Mouse (Mus musculus) adrenal gland, postnatal 4 days (tissue): Measurements from ENCODE around the gene Cdh23. TPM values are rescaled to one million over a fixed set of nuclear protein-coding genes. Genes with fewer than 3 reads are reported as not detected.

Experiments used
- DNase-seq, 2 experiments: peaks; one replicate each; pipeline ENCODE4 v3.0.0; 2021 to 2022; ENCODE audit warnings: low spot score in 2 of 2, mixed read lengths in 2 of 2
- total RNA-seq, 2 experiments: library from RNA; stranded (reverse); gene quantifications; 2 replicates each; pipeline ENCODE4 v1.2.3; 2021

Gene Cdh23
- total RNA-seq, 2 experiments from 2014 or later = 1.5 to 2.2 TPM

DNA sequence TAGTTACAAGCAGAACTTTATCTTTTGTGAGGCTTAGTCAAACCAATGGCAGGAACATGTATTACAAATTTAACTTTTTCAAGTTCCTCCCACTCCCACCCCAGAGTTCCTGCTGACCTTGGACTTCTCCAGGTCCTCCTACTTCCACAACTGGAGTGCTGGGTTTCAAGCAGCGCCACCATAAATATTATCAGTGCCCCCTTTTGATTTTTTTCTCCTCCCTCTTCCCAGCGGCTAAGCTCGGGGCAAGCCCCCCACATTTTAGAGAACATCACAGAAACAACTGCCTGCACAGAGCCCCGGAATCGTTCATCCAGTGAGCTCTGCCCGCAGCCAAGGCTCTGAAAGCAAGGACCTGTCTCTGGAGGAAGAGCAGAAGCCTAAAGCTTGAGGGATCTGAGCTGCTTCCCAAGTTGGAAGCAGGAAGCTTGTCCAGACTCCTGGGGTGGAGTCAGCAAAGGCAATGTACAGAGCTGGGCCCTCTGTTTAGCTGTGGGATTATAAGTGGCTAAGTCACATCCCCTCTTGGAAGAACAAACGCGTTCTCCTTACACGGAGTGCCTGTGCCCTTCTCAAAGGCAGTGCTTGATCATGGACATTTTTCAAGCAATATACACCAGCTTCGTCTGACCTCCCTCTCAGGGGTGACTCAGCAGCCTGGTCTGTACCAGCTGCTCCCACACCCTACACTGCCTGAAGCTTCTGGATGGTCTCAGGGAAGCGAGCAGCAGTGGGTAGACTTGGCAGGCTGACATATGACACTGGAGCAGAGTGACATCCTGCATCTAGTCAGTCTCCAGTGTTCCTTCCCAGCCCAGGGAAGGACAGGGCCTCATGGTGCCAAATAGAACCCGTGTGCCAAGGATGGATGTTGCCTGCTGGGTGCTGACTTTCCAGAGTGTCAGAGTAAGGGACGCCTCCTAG is 426.9 kb downstream of the Cdh23 start:
- no peak for DNase-seq

DNA sequence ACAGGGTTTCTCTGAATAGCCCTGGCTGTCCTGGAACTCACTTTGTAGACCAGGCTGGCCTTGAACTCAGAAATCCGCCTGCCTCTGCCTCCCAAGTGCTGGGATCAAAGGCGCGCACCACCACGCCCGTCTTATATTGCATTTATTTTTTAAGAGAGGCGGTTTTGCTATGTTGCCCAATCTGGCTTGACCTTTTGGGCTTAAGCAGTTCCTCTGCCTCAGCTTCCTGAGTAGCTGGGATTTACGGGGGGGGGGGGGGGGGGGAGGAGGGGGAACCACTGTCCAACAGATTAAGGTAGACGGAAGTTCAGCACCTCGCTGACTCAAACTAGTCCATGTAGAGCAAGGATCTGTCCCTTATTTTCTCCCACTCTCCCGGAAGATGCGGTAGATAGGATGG is 427.6 kb downstream of the Cdh23 start:
- DNase-seq = no peak

GRCm38 (mm10) chr10:60266842-60267401 is 429.4 kb downstream of the Cdh23 start:
- DNase-seq = no peak

GRCm38 (mm10) chr10:60265252-60265651 is 431.0 kb downstream of the Cdh23 start:
- DNase-seq = no peak

DNA sequence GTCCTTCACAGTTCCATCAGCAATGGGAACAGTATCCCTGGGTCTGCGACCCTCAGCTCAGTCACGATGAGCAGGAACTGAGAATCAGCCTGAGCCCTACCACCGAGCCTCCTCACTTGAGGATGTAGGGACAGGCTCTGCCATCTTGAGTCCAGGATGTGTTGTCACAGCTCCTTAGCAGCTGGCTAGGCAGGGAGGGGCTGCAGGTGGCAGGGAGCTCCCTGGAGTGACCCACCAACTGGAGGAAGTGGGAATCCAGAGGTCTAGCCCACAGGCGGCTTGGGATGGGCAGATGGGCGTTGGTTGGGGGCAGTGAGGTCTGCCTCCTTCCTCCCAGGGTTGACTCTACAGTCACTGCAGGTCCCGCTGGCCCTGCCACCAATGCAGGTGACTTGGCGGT is 432.9 kb downstream of the Cdh23 start:
- DNase-seq = no peak

DNA sequence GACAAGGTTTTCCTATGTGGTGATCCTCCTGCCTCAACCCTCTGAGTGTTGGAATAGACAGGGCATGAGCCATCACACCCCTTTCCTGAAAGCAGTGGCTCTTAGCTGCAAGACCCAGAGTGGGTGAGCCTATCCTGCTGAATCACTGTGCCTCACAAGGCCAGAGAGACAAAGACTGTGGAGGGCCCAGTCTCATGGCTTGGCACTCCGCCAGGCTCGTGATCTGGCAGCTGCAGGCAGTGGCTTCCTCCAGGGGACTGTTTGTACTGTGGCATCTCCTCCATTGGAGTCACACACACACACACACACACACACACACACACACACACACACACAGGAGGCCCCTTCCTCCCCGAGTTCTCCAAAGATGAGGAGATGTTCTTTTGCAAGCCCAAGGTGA is 433.9 kb downstream of the Cdh23 start:
- peak; percentile 79 to 85 for DNase-seq

DNA sequence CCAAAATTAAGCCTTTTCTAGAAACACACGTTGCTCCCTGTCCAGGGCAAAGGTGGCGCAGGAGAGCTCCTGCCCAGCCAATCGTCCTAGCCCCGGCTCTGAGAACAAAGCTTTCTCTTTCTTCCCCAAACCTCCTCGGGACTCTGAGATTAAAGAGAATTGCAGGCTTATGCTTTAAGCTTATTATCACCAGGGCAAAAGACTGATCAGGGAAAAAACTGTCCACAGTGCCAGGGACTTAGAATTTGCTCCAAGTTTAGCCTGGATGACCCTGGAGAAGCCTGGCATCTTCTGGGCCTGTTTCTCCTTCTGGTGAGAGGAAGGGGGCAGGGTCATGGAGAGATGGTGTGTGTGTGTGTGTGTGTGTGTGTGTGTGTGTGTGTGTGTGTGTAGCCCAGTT is 434.8 kb downstream of the Cdh23 start:
- no peak for DNase-seq

- no peak for DNase-seq
Observed at GRCm38 (mm10) chr10:60260557-60261294, 435.6 kb downstream of the Cdh23 start.

DNA sequence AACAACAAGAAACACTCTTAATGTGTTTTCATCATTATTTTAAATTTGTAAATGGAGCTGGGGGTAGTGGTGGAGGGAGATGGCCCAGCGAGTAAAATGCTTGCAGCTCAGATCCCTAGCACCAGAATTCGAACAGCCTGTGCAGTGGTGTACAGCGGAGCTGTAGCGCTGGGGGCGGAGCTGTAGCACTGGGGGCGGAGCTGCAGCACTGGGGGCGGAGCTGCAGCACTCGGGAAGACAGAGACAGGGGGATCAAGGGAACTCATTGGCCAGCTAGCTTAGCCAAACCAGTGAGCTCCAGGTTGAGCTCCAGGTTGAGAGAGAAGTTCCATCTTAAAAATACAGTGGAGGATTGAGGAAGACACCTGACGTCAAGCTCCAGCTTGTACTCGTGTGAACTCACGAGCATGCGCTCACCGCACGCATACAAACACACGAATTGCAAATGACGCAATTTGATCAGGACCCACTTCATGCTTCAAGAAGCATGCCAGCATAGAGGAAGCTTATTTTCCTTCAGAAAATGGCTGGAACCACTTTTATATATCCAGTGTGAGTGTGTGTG is 438.9 kb downstream of the Cdh23 start:
- DNase-seq = no peak

DNA sequence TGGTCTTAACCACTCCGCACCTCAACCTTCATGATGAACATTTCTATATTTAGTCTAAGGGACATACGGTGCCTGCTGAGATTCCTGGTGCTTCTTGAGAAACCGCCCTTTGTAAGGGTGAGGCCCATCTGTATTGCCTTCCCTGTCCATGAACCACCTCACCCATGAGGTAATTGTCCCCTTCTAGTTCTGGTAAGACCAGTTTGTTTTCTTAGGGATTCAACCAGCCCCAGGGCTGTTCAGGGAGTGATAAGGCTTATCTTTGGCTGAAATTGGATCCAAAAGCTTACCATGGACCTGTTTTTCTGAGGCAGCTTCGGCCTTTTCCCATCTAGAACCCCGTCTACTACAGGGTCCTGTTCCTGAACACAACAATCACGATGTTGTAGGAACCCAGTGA is 440.2 kb downstream of the Cdh23 start:
- DNase-seq = no peak

Other genes starting within 250 kb of the Cdh23 start
- 10 to 100 TPM; 26.7 to 32.3 TPM for gene Slc29a3, start 56.3 kb upstream of the Cdh23 start, total RNA-seq
- 10 to 100 TPM; 13.3 to 17.6 TPM for gene Unc5b, start 135.1 kb upstream of the Cdh23 start, total RNA-seq